Mouse (Mus musculus): ENCODE measurements around the gene Atf2.
"Not testable (repeated sequence)": the region's sequence is repeated elsewhere in the genome, so short reads cannot be mapped to it uniquely, and the experiment has no call there.

Atf2 gene

DNA sequence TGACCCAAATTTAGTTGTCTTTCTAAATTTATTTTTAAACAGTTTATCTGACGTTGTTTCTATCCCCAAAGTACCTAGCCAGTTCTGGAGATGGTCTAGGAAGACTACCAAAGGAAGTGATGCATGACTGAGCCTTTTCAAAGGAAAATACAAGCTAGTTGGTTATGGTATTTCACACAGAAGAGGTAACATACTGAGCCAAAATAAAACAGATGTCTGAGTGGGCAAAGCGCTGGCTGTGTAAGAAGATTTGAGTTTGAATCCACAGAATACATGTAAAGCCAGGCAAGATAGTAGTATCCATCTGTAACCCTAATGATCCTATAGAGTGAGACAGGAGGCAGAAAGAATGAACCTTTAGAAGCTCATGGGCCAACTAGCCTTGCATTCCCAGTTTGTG lies 14.5 kb downstream of the Atf2 start:
- no peak for DNase-seq

DNA sequence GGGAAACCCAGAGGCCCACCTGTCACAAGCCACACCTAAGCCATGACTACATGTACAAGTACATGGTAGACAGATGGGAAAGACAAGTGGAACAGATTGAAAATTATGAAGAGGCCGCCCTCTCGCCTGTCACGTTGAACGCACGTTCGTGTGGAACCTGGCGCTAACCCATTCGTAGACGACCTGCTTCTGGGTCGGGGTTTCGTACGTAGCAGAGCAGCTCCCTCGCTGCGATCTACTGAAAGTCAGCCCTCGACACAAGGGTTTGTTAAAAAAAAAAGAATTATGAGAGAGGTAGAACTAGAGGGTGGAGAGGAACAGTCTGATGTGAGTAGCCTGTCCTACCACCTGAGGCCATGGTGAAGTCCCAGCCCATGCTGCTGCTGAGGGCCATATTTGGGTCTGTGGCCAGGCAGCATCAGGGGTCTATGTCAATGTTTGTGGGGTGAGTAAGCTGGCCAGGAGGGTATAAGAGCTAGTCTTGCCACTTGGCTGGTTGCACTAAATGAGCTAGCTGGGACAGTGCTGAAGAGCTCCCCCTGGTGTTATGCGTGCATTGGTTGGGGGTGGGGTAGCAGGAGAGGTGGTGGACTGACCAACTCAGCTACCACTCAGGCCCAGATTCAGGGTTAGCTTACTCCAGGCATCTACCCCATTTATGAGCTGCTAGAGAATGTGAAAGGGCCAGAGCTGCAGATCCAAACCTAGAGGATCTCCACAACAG lies 24.5 kb downstream of the Atf2 start:
- DNase-seq = peak; percentile 55

DNA sequence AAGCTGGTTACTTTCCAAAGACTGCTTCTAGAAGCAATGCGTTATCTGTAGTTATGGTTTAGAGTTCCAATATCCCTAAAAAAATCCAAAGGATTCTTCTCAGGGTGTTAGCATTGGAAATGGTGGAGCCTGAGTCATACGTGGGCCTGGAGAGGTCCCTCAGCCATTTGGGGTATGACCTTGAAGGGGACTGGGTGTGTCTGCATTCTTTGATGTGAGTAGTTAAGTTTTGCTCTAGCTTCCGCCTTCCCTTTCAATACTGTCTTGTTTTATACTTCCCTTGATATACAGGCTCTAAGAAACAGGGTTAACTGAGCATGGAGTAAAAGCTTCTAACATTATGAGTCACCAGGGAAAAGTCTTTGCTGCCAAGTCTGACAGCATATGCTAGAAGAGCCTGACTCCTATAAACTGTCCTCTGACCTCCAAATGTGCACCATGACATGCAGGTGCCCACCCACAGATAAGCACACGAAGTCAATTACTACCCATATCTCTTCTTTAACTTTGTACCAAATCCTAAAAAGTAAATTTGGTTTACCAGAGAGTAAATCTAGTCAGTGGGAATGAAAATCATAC lies 32.3 kb downstream of the Atf2 start:
- DNase-seq = peak; percentile 3

DNA sequence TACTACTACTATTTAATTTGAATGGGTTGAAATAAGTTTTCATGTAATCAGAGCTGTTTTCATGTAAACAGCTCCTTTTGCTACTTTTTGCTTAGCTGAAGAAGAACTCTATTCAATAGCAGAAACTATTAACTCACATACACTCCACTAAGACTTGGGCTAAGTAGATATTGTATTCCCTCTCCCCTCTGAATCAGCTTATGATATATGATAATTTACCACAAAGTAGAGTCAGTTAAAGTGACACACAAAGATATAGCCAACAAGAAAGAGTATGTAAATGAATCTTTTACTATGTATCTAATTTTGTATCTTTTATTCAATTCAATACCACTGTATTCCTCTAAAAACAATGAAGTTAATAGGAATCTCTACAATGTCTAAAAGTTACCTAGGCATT lies 35.1 kb downstream of the Atf2 start:
- DNase-seq = no peak

DNA sequence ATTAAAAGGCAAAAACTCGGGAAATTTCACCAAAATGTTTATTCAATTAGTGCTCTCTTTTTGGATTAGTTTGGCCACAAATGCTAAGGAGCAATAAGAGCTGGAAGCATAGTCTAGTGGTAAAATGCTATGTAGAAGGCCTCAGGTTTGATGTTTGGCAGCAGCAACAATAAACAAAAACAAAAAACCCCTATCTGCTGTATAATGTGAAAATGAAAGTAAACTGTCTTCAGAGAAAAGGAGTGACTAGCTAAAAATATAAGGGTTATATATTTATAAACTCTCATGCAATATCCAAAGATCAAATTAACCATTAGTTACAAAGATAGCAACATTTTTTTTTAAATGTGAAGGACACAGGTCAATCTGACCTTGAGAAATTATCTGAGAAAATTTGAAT lies 36.2 kb downstream of the Atf2 start:
- DNase-seq = no peak

DNA sequence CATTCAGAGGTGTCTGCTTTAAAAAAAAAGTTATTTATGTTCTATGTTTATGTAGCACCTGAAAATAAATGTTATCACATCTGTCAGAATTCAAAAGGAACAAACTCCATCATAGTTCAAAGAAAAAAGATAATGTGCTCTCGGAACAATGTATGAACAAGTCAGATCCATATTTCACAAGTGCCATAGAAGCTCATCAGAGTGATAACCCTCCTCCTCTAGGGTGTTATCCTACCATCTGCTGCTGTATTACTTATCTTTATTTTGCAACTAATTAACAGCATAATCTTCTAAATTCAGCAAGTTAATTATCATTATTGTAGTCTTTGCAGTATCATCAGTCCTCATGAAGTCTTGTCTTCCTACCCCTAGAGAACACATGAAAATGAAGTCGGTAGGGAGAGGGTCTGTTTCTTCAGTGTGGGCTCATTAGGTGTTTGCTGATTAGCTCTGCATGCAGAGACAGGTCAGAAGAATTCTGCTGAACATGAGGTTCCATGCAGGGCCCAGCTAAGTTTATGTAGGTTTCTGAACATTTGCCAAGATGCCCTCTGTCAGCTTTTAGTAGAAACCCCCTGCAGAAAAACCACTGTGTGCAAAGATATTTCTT lies 57.9 kb downstream of the Atf2 start:
- no peak for DNase-seq

DNA sequence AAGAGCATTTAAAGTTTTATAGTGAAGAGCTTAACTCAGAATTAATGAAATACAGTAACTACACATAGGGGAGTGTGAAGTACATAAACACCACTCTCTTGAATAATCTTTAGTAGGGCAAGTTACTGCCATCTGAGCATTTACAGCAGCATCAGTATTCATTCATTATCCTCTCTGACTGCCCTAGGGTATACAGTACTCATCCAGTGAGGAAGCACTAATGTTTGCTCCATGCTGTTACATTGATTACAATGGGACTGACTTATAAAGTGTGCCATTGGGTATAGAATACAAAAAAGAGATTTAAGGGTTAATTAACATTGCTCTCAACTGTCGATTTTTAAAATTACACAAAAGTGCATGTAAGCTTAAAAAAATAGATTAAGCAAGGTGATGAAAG lies 59.2 kb downstream of the Atf2 start:
- DNase-seq = no peak

DNA sequence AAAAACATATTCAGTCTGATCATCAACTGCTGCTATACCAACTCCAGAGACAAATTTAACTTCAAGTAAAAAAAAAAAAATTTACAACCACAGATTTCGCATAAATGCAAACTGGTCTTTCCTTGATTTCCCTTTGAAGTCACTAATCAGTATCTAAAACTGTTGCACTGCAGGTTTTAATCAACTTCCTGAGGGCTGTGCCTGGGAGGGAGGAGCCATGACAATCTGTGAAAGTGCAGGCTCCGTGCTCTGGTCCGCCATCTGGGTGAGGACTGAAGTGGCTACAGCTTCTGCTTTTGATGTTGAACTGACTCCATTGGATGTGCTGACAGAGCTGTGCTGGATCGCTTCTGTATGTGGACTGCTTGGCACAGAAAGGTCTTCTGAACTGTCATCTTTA lies 73.7 kb downstream of the Atf2 start:
- no peak for DNase-seq

DNA sequence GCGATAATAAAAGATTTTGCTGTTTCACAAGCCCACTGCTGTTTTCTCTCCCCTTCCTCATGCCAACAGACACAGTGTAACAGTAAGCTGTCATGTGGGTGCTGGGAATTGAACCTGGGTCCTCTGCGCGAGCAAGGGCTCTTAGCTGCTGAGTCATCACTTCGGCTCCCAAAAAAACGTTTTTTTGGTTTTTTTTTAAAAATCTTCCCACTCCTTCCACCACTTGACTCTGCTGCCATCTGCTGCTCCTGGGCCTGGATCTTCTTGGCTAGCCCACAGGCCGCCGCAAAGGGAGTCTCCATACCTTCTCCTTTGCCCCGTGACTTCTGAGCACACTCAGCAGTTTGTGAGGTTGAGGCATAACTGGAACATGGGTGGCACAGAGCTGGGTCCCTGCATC lies 84.8 kb downstream of the Atf2 start:
- no peak for DNase-seq

DNA sequence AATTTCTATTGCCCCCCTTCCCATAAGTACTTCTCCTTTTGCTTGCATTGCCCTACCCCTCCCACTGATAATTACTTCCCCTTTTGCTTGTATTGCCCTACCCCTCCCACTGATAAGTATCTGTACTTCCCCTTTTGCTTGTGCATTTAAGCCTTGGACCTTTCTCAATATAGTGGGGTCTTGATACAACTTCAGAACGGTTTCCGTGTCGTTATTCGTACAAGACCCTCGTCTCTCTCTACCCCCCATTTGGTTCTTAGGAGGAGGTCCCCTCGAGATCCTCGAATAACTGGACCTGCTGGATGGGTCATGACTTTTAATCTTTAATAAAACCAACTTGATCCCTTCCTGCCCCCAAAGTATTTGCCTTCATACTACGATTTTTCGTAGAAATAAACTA lies 92.3 kb downstream of the Atf2 start:
- not testable (repeated sequence) for DNase-seq

DNA sequence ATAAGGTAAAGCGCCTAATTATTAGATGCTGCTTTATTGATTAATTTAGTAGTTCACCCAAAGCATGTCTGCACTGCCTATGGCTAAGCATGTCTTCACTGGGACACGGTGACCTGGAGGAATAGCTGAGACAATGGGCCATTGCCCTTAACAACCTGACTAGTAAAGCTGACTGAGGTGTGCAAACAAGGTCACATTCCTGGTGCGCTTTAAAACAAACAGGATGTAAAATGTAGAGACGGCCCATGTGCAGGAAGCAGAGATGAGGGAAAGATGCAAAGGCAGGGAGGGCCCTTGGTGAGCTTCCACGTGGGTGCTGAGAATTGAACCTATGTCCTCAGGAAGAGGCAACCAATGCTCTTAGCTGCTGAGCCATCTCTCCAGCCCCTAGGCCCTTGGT lies 93.7 kb downstream of the Atf2 start:
- DNase-seq = no peak

DNA sequence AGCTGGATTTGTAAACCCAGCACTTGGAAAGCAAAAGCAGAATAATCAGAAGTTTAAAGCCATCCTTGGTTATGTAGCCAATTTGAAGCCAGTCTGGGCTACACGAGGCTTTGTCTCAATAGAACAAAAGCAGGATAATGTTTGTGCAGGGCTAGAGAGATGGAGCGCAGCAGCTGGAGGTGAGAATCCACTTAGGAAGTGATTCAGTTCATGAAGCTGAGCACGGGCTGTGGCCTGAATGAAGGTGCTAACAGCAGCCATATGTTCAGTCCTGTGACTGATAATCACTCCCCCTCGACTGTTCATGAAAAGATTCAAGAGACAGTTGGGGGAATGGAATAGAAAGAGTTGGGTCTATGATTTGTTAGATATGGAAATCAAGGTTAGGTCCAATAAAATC lies 94.3 kb downstream of the Atf2 start:
- DNase-seq = no peak

DNA sequence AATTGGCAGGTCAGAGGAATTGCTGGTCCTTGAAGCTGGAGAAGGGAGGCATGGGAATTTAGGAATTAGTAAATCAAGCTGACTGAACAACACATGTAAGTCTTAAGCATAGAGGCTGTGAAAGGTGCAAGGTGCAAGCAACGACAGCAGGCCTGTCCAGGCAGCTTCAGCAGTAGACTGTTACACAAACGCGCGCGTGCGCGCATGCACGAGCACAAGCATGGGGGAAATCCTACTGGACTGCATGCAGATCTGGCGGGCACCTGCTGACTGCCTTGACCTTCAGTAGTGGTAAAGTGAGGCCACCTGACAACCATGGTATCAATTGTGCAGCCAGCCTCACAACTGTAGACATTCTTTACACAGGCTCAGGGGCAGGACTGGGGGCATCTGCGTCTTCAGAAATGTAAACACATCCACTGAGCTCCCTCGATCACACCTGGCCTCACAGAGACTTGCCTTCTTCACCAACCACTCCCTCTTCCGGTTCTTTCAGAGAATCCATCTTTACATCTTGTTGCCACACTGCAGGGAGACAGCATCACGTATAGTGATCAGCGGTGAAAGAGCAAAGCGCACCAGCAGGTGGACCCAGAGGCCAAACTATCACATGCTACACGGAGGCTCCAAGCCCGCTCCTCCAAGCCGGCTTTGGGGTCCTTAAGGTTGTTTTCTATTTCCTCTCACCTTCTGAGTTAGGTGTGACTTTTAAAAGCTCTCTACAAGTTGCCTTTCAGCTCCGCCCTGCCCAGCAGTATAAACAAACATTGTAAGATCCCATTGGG lies 100.4 kb downstream of the Atf2 start:
- no peak for DNase-seq

DNA sequence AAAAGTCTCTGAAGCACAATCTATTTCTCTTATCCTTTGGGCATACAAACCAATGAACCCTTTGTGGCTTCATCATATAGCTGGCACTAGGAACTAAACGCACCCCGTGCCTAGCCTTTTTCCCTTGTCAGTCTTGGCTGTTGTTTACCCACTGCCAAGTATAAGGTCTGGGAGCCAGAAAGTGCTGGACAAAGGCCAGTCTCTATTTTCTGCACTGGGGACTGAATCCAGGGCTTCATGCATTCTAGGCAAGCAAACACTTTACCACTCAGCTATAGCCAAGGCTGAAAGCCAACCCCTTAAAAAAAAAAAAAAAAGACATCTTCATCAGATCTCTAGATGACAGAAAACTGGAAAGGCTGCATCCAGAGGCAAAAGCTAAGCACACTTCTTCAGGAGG lies 102.1 kb downstream of the Atf2 start:
- no peak for DNase-seq

DNA sequence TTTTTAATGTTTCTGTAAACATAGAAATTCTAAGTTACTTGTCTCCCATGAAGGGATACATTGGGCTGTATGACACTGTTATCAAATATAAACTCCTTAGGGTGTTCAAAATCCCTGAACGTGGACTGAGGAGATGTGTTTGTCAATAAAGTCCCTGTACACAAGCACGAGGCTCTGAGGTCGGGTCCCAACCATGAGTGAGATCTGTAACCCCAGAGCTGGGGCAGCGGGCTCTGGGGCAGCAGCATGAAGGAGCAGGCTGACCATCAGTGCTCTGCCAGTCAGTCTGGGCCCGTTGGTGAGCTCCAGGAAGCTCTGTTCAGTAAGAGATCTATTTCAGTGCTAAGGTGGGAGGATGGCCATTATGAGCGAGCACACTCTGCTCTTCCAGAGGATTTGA lies 104.0 kb downstream of the Atf2 start:
- DNase-seq = no peak

DNA sequence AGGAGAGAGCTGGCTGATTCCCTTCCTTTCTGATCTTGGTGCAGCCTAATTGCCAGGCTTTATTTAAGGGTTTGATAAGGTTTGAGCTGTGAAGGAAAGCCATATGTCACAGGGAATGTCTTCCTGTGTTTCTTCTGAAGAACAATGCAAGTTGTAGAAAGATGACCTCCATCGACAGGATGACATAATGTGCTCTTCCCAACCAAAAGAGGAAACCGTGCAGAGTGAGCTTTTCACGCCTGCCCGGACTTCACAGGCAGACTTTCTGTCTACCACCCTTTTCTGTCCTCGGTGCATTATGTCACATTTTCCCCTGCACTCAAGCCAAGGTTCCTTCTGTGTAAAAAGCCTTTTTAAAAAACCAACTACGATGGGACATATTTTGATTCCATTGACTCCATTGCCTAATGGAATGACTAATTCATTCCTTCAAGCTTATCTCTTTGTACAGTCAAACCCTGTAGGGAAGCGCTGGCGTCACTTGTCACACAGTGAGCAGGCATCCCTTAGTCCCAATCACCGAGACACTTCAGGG lies 110.0 kb downstream of the Atf2 start:
- DNase-seq = no peak

DNA sequence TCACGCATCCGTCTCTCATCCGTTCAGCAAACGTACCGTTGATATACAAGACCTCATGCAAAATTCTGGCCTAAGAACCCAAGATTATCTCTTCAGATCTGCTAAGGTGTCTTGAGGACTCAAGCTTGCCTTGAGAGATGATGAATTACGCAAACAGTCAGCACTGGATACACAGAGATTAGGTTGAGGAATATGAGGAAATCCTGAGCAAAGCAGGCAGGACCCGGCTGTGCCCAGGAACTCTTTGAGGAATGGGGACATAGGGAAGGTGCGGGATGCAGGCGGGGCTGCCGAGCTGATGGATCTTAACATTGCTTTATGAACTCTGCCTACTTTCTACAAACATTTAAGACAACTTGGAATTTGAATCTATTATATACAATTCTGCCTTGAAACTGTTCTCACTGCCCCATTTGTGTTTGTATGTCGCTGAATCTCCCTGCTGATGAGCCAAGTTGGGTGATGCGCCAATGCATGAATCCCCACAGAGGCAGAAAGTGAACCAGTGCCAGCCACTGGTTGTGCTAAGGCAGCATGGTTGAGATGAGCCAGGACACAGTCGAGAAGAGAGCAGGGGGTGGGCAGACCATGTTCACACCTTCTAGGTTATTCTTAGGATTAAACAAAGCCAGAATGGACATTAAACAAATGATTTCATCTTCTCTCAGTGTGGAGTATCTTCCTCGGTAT lies 112.0 kb downstream of the Atf2 start:
- no peak for DNase-seq

DNA sequence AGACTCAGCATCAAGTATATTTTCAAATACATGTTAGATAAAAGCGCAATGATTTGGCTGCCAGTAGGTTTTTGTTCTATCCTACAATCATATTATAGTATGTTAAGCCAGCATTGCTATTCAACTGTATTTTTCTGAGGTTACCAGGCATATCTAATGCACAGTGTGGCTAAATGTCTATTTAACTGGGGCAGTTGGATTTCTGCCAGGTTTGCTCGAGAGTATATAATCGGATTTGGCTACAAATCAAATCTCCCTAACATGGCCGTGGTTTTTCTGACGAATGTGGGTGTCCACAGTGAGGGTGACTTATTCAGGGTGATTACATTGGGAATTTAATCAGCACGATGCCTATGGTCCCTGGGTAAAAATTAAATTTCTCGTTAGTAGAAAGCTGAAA lies 112.6 kb downstream of the Atf2 start:
- no peak for DNase-seq

DNA sequence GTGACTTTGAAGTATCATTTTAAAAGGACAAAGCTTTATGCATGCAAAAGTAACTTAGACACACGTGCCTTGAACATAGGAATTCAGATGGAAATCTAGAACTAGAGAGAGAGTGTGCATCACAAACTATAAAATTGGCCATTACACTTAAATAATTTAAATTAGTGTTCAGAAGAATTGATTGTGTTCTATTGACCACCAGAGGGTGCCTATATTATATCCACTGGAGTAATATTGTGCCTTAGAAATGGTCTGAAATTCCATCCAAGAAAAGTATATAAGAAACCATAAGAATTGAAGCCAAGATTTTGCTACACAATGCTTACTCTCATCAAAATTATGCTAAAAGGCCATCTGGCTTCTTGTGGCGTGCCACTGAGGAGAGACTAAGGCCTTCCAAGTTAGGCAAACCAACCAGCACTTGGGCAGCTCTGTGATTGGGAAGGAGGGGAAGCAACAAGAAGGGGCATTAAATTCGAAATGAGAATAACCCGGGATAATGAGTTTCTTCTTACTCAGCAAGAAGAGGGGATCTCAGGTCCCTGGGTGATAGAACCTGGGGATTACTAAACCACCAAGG lies 113.3 kb downstream of the Atf2 start:
- DNase-seq = no peak

DNA sequence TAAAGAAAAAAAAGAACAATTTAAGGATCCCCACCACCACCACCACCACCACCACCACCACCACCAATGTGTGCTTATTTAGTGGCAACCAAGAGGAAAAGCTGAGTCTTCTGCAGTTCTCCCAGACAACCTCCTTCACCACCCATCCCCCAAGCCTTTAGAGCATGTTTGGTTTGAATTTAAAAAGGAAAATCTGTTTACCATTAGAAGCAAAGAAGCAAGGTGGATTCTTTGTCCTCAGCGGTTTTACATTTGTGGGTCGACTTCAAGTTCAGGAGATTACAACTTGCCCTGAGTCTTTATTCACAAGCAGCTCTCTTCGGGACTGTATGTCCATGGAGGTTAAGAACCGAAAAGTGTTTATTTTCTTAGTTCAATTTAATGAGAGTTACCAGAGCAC lies 115.5 kb downstream of the Atf2 start:
- DNase-seq = no peak

DNA sequence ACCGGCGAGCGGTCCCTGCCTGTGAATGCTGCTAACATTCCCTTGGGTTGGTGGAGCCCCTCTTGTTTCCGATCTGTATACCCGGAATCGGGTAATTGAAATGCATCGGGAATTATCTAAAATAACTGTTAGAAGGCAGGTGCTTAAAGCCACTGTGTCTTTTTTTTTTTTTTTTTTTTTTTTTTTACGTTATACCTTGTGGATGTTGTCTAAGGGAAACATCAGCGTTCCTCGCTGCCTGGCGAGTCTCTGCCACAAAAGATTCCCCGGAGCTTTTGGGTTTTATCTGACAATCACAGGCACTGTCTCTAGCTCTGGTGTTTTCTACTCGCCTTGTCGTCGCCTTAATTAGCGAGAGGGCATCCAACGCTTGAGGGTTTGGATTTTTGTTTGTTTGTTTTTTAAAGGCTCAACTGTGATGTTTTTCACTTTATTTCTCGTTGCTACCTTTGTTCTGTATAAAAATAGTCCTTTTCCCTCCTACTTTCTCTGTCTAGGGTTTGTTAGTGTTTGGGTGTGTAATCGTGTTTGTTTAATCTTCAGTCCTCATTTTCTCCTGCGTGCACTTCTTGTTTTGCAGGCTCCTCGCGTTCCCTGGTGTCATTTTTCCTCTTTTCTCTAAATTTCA lies 116.6 kb downstream of the Atf2 start:
- no peak for DNase-seq

Data from lung, postnatal 36 days (tissue).